Mouse (Mus musculus): ENCODE results near the gene Wdr45b. TPM values are rescaled to one million over a fixed set of nuclear protein-coding genes. Genes with fewer than 3 reads are reported as not detected.
"Not testable (repeated sequence)": the region's sequence is repeated elsewhere in the genome, so short reads cannot be mapped to it uniquely, and the experiment has no call there.

Wdr45b gene
- 10 to 100 TPM; 53.4 to 66.4 TPM for total RNA-seq (2021)
- long read RNA-seq, experiment 1, transcript Wdr45b-201 (10 exons, 2,321 nt), result major isoform, 98 of 118 reads
- long read RNA-seq, experiment 1, partial matches to known transcripts, result 2 of 118 reads
- long read RNA-seq, experiment 1, other reads (novel, unspliced or antisense), result 16 of 118 reads
- long read RNA-seq, experiment 2, transcript Wdr45b-201 (10 exons, 2,321 nt), result major isoform, 71 of 83 reads
- long read RNA-seq, experiment 2, partial matches to known transcripts, result 1 of 83 reads
- long read RNA-seq, experiment 2, other reads (novel, unspliced or antisense), result 11 of 83 reads

GRCm38 (mm10) chr11:121354091-121354707 is at the start of gene Wdr45b:
Wdr45b (minus strand) TSS chr11:121354445.
- DNase-seq, result peak; percentile 98

- no peak for DNase-seq
Observed at GRCm38 (mm10) chr11:121392405-121392804, 38.2 kb upstream of the Wdr45b start.

- no peak for DNase-seq
Observed at GRCm38 (mm10) chr11:121390793-121391192, 36.5 kb upstream of the Wdr45b start.

- DNase-seq, result no peak
Observed at GRCm38 (mm10) chr11:121388554-121388945, 34.3 kb upstream of the Wdr45b start.

GRCm38 (mm10) chr11:121387750-121388553 is 33.7 kb upstream of the Wdr45b start, which contains the start of gene Rab40b:
Rab40b (minus strand) TSS chr11:121388251.
- peak; percentile 95 for DNase-seq

GRCm38 (mm10) chr11:121380294-121380693 is 26.0 kb upstream of the Wdr45b start:
- no peak for DNase-seq

- DNase-seq, result no peak
Observed at GRCm38 (mm10) chr11:121378644-121379043, 24.4 kb upstream of the Wdr45b start.

GRCm38 (mm10) chr11:121373305-121373704 is 19.1 kb upstream of the Wdr45b start:
- no peak for DNase-seq

- no peak for DNase-seq
Observed at GRCm38 (mm10) chr11:121370337-121370994, 16.2 kb upstream of the Wdr45b start.

GRCm38 (mm10) chr11:121369622-121370021 is 15.4 kb upstream of the Wdr45b start:
- peak; percentile 62 for DNase-seq

GRCm38 (mm10) chr11:121368731-121369130 is 14.5 kb upstream of the Wdr45b start:
- DNase-seq, result no peak

GRCm38 (mm10) chr11:121367170-121367707 is 13.0 kb upstream of the Wdr45b start:
- no peak for DNase-seq

- peak; percentile 75 for DNase-seq
Observed at GRCm38 (mm10) chr11:121362212-121362611, 8.0 kb upstream of the Wdr45b start.

GRCm38 (mm10) chr11:121353326-121354090 is 737 bp downstream of the Wdr45b start:
- peak; percentile 58 for DNase-seq

- DNase-seq, result not testable (repeated sequence)
Observed at GRCm38 (mm10) chr11:121348727-121349126, 5.5 kb downstream of the Wdr45b start.

- DNase-seq, result no peak
Observed at GRCm38 (mm10) chr11:121348166-121348565, 6.1 kb downstream of the Wdr45b start.

GRCm38 (mm10) chr11:121347036-121347435 is 7.2 kb downstream of the Wdr45b start:
- peak; percentile 62 for DNase-seq

- not testable (repeated sequence) for DNase-seq
Observed at GRCm38 (mm10) chr11:121342423-121342822, 11.8 kb downstream of the Wdr45b start.

GRCm38 (mm10) chr11:121340287-121340686 is 14.0 kb downstream of the Wdr45b start:
- no peak for DNase-seq

GRCm38 (mm10) chr11:121339647-121340046 is 14.6 kb downstream of the Wdr45b start:
- no peak for DNase-seq

- no peak for DNase-seq
Observed at GRCm38 (mm10) chr11:121331641-121332040, 22.6 kb downstream of the Wdr45b start.
